Mouse (Mus musculus): Measurements from ENCODE around the gene Wdr27.
A peak's percentile ranks its signal among the peaks of the same experiment; 100 is the strongest.

Wdr27 gene

GRCm38 (mm10) chr17:14817975-14818374 is 125.0 kb downstream of the Wdr27 start:
- DNase-seq (ENCODE audit: low spot score) = no peak

DNA sequence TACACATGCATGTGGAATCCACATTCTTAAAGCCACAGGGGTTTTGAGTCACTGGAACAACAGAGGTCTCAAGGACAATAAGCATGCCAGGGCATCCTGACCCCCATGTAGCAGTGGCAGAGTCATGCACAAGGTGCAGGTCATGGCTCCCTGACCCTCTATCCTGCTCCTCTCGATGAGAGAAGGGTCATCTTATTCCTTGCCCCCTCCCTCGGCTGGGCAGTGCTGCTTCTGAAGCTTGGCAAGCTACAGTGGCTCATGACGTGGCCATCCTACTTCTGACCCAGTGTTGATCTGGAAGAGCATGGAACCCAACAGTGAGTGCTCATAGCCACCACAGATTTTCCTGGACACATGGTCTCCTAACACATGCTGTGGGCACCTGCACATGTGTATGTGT is 126.9 kb downstream of the Wdr27 start:
- no peak for DNase-seq (ENCODE audit: low spot score)

GRCm38 (mm10) chr17:14815304-14815703 is 127.7 kb downstream of the Wdr27 start:
- no peak for DNase-seq (ENCODE audit: low spot score)

DNA sequence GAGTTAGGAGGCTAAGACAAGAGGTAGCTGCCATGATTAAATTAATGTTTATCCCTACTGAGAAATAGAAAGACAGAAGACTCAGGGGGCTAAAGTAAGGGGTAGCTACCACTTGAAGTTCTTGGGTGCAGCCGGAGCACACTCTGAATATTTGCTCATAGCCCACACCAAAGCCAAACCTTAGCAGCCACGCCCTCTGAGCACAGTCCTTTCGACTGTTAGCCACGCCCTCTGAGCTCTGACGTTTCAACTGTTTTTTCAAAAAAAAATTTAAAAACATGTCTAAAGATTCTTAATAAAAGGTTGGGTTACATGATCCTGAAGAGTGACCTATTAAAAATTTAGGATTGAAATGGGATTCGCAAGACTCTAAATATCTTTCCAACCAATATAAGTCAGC is 130.3 kb downstream of the Wdr27 start:
- DNase-seq (ENCODE audit: low spot score) = no peak

DNA sequence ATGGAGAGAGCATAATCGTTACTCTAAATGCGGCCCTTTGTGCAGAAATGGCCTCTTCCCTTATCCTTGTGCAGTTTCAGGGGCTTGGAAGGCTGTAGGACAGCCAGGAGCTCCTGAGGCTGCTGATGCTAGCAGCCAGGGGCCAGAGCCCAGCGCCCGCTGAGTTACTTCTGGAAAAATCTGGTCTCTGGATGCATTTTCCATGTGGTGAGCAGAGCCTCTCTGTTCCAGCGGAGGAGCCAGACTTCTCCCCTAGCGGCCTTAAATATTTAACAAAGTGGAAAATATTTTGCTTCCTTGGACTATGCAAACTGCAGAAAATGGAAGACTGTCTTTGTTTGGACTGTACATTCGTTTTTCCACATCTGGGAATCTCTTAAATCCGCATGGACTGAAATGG is 130.9 kb downstream of the Wdr27 start:
- no peak for DNase-seq (ENCODE audit: low spot score)

GRCm38 (mm10) chr17:14806808-14807207 is 136.2 kb downstream of the Wdr27 start:
- DNase-seq (ENCODE audit: low spot score) = no peak

DNA sequence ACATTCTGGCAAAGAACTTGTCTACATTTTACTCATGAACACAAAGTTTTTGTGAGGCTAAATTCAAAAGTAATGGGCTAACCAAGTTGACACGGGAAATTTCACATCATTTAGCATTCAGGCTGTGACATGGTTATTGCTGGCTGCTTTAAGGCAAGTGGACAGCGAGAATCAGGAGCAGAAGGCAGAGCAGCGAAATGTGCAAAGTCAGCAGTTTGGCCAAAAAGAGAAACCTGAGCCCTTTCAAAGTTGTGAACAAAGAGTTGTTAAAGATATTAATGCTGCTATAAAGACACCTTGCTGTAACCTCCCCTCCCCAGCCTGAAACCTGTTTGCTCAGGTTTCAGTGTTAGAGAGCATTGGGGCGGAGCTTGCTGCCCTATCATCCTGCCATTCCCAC is 143.7 kb downstream of the Wdr27 start:
- no peak for DNase-seq (ENCODE audit: low spot score)

DNA sequence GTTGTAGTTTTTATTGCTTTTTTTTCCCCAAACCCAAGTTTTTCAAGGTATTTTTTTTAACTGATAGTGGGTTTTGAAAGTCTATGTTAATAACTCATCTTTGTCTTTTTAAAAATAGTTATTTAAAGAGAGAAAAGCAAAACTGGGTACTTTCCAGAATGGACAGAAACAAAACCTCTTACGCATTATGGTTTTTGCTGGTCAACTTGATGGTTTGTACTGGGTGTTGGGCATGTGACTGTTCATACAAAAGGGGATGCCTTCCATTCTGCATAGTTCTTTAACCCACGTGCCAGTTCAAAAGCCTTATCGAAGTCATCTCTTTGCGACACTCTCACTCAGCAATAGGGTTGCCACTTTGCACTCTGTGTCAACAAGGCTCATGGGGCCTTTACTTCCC is 147.9 kb downstream of the Wdr27 start:
- no peak for DNase-seq (ENCODE audit: low spot score)

GRCm38 (mm10) chr17:14779356-14779755 is 163.6 kb downstream of the Wdr27 start:
- DNase-seq (ENCODE audit: low spot score) = no peak

GRCm38 (mm10) chr17:14771339-14771738 is 171.6 kb downstream of the Wdr27 start:
- DNase-seq (ENCODE audit: low spot score) = peak; percentile 2

GRCm38 (mm10) chr17:14770377-14770776 is 172.6 kb downstream of the Wdr27 start:
- no peak for DNase-seq (ENCODE audit: low spot score)

All from embryo, embryonic 10.5 days (tissue).